Mouse (Mus musculus): ENCODE measurements at regions not wholly inside any gene's neighbourhood (a gene's known extent, or its start where the extent isn't known, plus 50 kb on each side); places are given as distances from the start of the nearest gene placed in this dataset.

- DNase-seq (ENCODE audit: low read depth, low spot score), result no peak
These were observed 1133.6 kb upstream of the Cited2 start for GRCm38 (mm10) chr10:16589399-16589798.

DNA sequence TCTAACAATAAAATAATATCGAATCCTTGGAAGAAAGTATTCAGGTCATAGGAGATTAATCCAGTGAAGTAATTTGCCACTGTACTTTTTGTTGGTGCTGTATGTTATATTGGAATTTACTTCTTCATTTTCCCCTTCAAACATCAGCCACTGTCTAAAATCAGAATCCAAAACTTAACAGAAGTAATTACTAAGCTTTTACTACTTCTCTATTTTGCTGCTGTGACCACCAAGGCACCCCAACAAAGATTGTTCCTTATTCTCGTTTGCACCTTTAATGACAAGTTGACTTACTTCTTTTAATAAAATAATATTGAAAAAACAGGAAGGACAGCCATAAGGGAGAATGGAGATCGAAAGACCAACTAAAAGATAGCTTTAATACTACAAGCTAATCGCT lies 1130.1 kb upstream of the Cited2 start:
- DNase-seq (ENCODE audit: low read depth, low spot score), result no peak

DNA sequence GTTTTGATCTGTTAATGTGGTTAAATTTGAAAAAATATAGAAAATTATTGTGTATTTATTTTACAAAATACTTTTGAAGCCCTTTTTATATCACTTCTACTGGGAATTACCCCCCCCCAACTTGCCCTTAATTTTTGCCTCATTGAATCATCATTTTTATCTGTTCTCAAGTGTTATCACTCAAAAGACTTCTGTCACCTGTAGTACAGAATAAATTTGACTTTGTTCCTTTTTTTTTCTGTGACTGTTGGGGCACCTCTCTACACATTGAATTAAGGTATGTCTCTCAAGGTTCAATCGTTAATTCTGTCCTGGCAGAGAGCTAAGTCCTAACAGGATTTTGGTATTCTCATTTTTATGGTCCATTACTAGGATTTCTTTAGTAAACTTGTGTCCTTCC lies 1123.0 kb upstream of the Cited2 start:
- DNase-seq (ENCODE audit: low read depth, low spot score), result no peak

DNA sequence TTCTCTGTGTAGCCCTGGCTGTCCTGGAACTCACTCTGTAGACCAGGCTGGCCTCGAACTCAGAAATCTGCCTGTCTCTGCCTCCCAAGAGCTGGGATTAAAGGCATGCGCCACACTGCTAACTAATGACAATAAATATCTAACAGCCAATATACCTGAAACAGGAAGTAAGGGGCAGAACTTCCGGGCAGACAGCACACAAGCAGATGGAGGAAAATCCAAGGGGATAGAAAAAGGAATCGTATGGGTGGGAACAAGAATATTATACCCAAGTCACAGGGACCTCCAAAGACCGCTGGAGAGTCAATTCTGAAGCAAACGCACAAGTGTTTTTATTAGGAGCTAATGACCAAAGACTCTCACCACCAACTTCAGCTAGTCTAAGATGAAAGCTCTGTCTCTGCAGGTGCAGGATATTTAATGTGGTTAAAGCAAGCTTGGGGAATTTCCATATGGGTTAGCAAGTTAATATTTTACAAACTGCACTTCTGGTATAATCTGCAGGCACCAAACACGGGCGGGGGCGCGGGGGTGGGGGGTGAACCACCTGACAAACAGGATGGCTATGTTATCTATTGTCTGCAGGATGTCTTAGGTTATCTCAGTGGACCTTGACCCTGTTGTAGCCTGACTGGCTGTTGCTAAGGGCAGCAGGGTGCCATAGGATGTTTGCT lies 1122.3 kb upstream of the Cited2 start:
- DNase-seq (ENCODE audit: low read depth, low spot score), result no peak

DNA sequence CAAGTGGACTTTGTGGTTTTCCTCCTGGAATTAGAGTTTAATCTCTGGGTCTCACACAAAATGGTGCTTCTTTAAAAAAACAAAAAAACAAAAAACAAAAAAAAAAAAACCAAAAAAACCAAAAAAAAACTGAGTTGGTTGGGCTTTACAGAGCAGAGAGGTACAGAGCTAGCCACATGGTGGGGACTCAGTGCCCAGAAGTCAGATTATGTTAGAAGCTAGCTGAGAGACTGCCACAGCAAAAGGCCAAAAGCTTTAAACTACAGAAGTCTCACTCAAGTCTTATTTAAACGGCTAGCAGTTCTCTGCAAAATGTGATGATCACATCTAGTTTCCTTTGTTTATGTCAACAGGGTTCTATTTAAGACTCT lies 1121.8 kb upstream of the Cited2 start:
- DNase-seq (ENCODE audit: low read depth, low spot score), result no peak

GRCm38 (mm10) chr10:16608339-16608738 lies 1114.7 kb upstream of the Cited2 start:
- no peak for DNase-seq (ENCODE audit: low read depth, low spot score)

DNA sequence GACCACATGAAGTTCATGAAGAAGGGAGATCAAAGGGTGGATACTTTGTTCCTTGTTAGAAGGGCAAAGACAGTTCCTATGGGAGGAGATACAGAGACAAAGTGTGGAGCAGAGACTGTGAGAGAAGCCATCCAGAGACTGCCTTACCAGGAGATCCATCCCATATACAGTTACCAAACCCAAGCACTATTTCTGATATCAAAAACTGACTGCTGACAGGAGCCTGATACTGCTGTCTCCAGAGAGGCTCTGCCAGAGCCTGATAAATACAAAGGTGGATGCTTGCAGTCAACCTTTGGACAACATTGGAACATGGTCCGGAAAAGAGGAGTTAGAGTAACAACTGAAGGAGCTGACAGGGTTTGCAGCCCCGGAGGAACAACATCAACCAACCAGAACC lies 1104.3 kb upstream of the Cited2 start:
- no peak for DNase-seq (ENCODE audit: low read depth, low spot score)

DNA sequence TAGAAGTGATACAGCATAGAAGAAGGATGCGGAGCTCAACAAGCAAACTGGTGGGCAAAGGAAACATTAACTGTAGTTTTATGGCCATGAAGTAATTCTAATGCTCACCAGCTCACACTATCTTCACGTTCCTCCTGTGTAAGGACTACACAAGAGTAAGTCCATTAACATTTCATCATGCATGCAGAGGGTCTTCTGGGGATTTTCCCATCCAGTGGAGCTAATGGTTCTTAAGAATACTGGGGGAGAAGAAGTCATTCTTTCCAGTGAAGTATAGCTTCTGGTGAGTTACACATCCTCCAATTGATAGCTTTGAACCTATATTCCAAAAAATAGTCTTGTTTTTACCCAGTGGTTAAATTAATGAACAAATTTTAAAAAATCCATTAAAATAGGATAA lies 1103.4 kb upstream of the Cited2 start:
- DNase-seq (ENCODE audit: low read depth, low spot score), result no peak

DNA sequence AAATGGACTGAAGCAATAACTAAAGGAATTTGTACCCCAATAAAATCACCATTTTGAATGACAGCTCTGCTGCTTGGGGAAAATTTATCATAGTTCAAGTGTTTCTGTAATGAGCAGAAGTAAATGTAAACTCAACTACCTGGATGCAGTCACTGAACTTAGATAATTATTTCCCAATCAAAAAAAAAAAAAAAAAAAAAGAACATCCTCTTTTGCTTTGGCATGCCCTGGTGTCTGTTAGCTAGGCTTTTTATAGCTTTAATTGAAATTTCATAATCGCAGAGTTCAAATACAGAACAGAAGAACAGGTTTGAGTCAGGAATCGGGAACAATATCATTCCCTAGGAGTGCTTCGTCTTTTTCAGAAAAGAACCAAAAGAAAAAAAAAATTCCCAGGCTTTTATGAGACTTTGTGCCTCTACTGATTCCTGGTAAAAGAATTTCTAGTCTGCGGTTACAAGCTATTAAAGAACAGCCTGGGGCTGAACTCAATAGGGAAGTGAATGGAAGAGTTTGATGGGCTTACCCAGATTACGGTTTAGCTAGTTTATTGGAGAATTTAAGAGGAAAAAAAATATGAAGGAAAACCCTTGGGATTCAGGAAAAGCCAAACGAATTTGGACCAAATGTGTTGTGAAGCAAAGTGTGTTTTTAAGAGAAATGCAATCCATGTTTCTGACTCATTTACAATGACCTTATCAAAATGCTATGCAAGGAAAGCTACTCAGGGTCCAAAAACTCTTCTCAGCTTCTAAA lies 1102.0 kb upstream of the Cited2 start:
- no peak for DNase-seq (ENCODE audit: low read depth, low spot score)

GRCm38 (mm10) chr10:16622821-16623220 lies 1100.2 kb upstream of the Cited2 start:
- no peak for DNase-seq (ENCODE audit: low read depth, low spot score)

DNA sequence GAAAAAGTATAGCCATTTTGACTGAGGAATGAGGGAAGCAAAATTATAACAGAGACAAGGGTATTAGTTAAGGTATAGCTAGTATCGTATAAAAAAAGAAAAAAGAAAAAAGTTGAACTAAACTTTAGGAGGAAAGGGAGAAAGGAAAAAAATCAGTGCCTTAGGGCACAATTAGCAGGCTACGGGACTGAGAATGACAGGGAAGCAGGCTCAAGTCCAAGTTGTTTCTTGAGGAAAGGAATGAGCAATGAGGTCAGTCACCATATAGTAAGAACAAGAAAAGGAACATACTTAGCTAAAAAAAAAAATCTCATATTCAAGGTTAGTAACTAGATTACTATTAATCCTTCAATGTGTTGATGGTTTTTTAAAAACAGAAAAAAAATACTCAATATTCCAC lies 1089.8 kb upstream of the Cited2 start:
- DNase-seq (ENCODE audit: low read depth, low spot score), result no peak

DNA sequence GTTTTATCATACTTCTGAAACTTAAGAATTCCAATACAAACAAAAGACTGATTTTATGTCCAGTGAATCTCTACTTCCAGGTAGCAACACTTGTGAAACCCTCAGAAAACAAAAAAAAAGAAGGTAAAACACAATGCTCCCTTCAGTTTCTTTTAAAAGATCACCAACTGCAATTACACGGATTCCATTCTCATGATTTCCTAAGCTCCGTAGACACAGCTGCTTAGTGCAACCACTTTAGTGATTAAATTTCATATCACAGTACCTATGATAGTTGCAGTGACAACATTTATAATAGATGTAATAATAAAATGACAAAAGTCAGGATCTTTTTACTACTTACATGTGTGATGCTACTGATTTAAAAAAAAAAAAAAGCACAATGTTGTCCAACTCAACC lies 1087.6 kb upstream of the Cited2 start:
- DNase-seq (ENCODE audit: low read depth, low spot score), result no peak

- DNase-seq (ENCODE audit: low read depth, low spot score), result no peak
These were observed 1086.0 kb upstream of the Cited2 start for GRCm38 (mm10) chr10:16637006-16637405.

DNA sequence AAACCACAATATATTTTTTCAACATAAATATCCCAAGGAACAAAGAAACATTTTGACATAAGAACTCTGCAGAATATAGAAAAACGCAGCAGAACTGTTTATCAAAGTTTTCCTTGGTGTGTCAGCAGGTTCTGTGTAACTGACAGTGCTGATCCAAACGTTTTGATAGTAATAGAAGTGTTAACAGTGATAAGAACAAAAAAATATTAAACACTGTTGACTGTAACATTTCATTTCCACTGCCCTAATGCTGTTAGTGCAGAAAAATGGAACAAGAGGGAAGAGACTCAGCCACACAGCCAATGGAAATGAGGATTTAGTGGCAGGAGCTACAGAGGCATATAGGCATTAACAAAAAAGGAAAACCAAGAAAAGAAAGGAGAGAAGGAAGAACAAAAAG lies 1084.9 kb upstream of the Cited2 start:
- DNase-seq (ENCODE audit: low read depth, low spot score), result no peak

- no peak for DNase-seq (ENCODE audit: low read depth, low spot score)
These were observed 1082.9 kb upstream of the Cited2 start for GRCm38 (mm10) chr10:16640136-16640535.

GRCm38 (mm10) chr10:16650120-16650519 lies 1072.9 kb upstream of the Cited2 start:
- no peak for DNase-seq (ENCODE audit: low read depth, low spot score)

GRCm38 (mm10) chr10:16652450-16652849 lies 1070.6 kb upstream of the Cited2 start:
- DNase-seq (ENCODE audit: low read depth, low spot score), result no peak

GRCm38 (mm10) chr10:16664483-16664882 lies 1058.5 kb upstream of the Cited2 start:
- no peak for DNase-seq (ENCODE audit: low read depth, low spot score)

GRCm38 (mm10) chr10:16670286-16670685 lies 1052.7 kb upstream of the Cited2 start:
- no peak for DNase-seq (ENCODE audit: low read depth, low spot score)

- DNase-seq (ENCODE audit: low read depth, low spot score), result no peak
These were observed 1042.0 kb upstream of the Cited2 start for GRCm38 (mm10) chr10:16681001-16681400.

DNA sequence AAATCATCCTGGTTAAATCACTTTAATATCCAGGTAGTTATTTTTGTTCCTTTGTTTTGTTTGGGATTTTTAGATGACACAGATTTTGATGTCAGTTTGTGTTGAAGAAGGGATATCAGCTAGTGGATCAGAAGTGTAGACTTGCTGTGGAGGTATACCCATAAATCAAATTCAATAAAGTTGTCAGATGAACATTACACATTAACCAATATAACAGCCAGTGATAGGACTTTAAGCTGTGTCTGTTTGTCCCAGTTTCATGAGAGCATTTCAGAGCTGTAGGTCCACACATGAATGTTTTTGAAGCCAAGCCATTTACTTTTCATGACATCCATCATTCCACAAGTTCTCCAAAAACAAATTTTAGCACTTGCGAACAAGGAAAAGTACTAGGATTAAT lies 1037.7 kb upstream of the Cited2 start:
- no peak for DNase-seq (ENCODE audit: low read depth, low spot score)

- DNase-seq (ENCODE audit: low read depth, low spot score), result no peak
These were observed 1016.0 kb upstream of the Cited2 start for GRCm38 (mm10) chr10:16706976-16707375.

DNA sequence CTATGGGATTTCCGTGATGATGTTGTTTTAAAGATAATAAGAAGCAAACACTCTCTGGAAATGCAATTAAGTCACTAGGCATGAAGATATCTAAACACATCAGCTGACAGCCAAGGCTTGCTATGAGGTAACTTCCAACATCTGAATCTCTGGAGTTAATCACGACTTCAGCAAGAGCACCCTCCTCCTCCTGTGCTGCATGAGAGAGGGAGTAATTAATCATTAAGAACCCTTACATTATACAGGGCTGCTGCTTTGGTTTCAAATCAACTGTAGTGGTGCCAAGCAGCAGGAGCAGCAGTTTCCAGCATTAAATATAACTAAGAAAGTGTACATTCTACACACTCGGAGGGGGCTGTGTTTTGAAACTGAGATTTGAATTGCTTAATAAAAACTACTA lies 1009.9 kb upstream of the Cited2 start:
- no peak for DNase-seq (ENCODE audit: low read depth, low spot score)

- no peak for DNase-seq (ENCODE audit: low read depth, low spot score)
These were observed 1009.0 kb upstream of the Cited2 start for GRCm38 (mm10) chr10:16714065-16714464.

Measured in ES-CJ7 (cell line).